Mouse (Mus musculus): ENCODE data around the gene Ldah. TPM values are rescaled to one million over a fixed set of nuclear protein-coding genes. Genes with fewer than 3 reads are reported as not detected.

Ldah gene
- polyA plus RNA-seq, 1 experiment from 2014 or later = 78.6 TPM

Other genes with a start within 250 kb of the Ldah start
- gene Apob, start 230.5 kb upstream of the Ldah start, polyA plus RNA-seq (2016; fragmentation: Nextera tagmentation; extraction: Ambion mirVana) = 0.03 and 0.27 TPM in 2 replicates
- gene Gdf7, start 93.8 kb downstream of the Ldah start, polyA plus RNA-seq (2016; fragmentation: Nextera tagmentation; extraction: Ambion mirVana) = 0.74 and 1.2 TPM in 2 replicates
- gene Hs1bp3, start 105.3 kb downstream of the Ldah start, polyA plus RNA-seq (2016; fragmentation: Nextera tagmentation; extraction: Ambion mirVana) = 11.3 and 11.4 TPM in 2 replicates